Mouse (Mus musculus) mouse trophoblast stem cell (cell line): ENCODE data around the gene 1700056E22Rik.

Source experiments
- in situ Hi-C, 2 experiments: fragments of 300-500 bp; cut with MseI, MboI; formaldehyde crosslinking; loops; 2 replicates in 1 of 2; 3 replicates in 1 of 2; pipeline ENCODE4 v1.15.1; 2025

1700056E22Rik gene

GRCm38 (mm10) chr1:184051824-184052223 is 17.7 kb upstream of the 1700056E22Rik start:
- in situ Hi-C loops, result no loop called here

- in situ Hi-C loops, result no loop called here
Measured at GRCm38 (mm10) chr1:184051286-184051685, 17.2 kb upstream of the 1700056E22Rik start.

- in situ Hi-C loops, result no loop called here
Measured at GRCm38 (mm10) chr1:184048675-184049418, 14.7 kb upstream of the 1700056E22Rik start.

GRCm38 (mm10) chr1:184047818-184048217 is 13.7 kb upstream of the 1700056E22Rik start:
- in situ Hi-C loops, result no loop called here

GRCm38 (mm10) chr1:184046070-184046677 is 12.1 kb upstream of the 1700056E22Rik start:
- in situ Hi-C loops, result no loop called here

GRCm38 (mm10) chr1:184043391-184043790 is 9.3 kb upstream of the 1700056E22Rik start:
- in situ Hi-C loops, result no loop called here

GRCm38 (mm10) chr1:184042745-184043144 is 8.6 kb upstream of the 1700056E22Rik start:
- in situ Hi-C loops, result no loop called here

GRCm38 (mm10) chr1:184041778-184042573 is 7.9 kb upstream of the 1700056E22Rik start:
- in situ Hi-C loops, result no loop called here

GRCm38 (mm10) chr1:184040906-184041305 is 6.8 kb upstream of the 1700056E22Rik start:
- in situ Hi-C loops, result no loop called here

GRCm38 (mm10) chr1:184040181-184040580 is 6.1 kb upstream of the 1700056E22Rik start:
- in situ Hi-C loops, result no loop called here

GRCm38 (mm10) chr1:184039301-184039700 is 5.2 kb upstream of the 1700056E22Rik start:
- in situ Hi-C loops, result no loop called here

- in situ Hi-C loops, result no loop called here
Measured at GRCm38 (mm10) chr1:184037802-184038201, 3.7 kb upstream of the 1700056E22Rik start.

GRCm38 (mm10) chr1:184035346-184035903 is 1.3 kb upstream of the 1700056E22Rik start:
- in situ Hi-C loops, result no loop called here

- in situ Hi-C loops, result no loop called here
Measured at GRCm38 (mm10) chr1:184034741-184035181, 660 bp upstream of the 1700056E22Rik start.

- in situ Hi-C loops, result no loop called here
Measured at GRCm38 (mm10) chr1:184033390-184034010, 601 bp downstream of the 1700056E22Rik start.

GRCm38 (mm10) chr1:184032682-184033389 is 1.3 kb downstream of the 1700056E22Rik start:
- in situ Hi-C loops, result no loop called here

- in situ Hi-C loops, result no loop called here
Measured at GRCm38 (mm10) chr1:184030070-184030802, 3.9 kb downstream of the 1700056E22Rik start.

GRCm38 (mm10) chr1:184027039-184027438 is 7.1 kb downstream of the 1700056E22Rik start:
- in situ Hi-C loops, result no loop called here

- in situ Hi-C loops, result no loop called here
Measured at GRCm38 (mm10) chr1:184025079-184025478, 9.0 kb downstream of the 1700056E22Rik start.

GRCm38 (mm10) chr1:184024631-184025030 is 9.5 kb downstream of the 1700056E22Rik start:
- in situ Hi-C loops, result no loop called here
